Mouse (Mus musculus) olfactory bulb, adult 2 months (tissue): ENCODE results near the gene Rbms1. TPM values are rescaled to one million over a fixed set of nuclear protein-coding genes. Genes with fewer than 3 reads are reported as not detected.

Experiments
- H3K27ac ChIP-seq: fragments of 200-500 bp; 2 replicates; pipeline ENCODE4 v1.5.1; 2012; ENCODE audit warnings: low read depth, low read length; ENCODE audit not compliant: insufficient read depth
- H3K4me1 ChIP-seq: fragments of 200-500 bp; 2 replicates; pipeline ENCODE4 v1.6.1; 2012; ENCODE audit warnings: low read length; ENCODE audit not compliant: control insufficient read depth, insufficient read depth
- H3K4me3 ChIP-seq: fragments of 200-500 bp; 2 replicates; pipeline ENCODE4 v1.5.1; 2012; ENCODE audit warnings: mild to moderate bottlenecking, low read depth, low read length, moderate library complexity; ENCODE audit not compliant: insufficient read depth
- CTCF ChIP-seq: fragments of 200-500 bp; IDR thresholded peaks from 2 replicates; pipeline ENCODE4 v1.5.1; 2012; ENCODE audit warnings: low read depth, mild to moderate bottlenecking, low read length, moderate library complexity; ENCODE audit not compliant: insufficient read depth
- POLR2A ChIP-seq: fragments of 200-500 bp; IDR thresholded peaks from 2 replicates; pipeline ENCODE4 v1.6.1; 2012; ENCODE audit warnings: mild to moderate bottlenecking, low read depth, low read length, moderate library complexity; ENCODE audit not compliant: insufficient read depth
- WGBS: fragments of 180-500 bp; shearing (Covaris S2); methylation state at CpG from one replicate; pipeline ENCODE4 v1.1.7; 2018; 5-methylcytosine and 5-hydroxymethylcytosine counted together
- polyA plus RNA-seq: library from polyadenylated mRNA; stranded (reverse); fragments of >200 nt; gene quantifications from 2 replicates; pipeline ENCODE4 v1.2.4, GENCODE M21; 2012; ENCODE audit warnings: low replicate concordance; ENCODE audit not compliant: missing spikeins, insufficient read depth, insufficient read length

The Rbms1 gene
- polyA plus RNA-seq, 1 experiment: not detected

- 86% methylated on average over 10 of the region's 10 CpGs for WGBS
- TF ChIP-seq POLR2A (no peak), CTCF (no peak)
- Histone ChIP-seq H3K4me3 (no peak overlapping the region), H3K4me1 (no peaks in the 10 kb centered on the region), H3K27ac (no peak overlapping the region)
These were observed 134.0 kb downstream of the Rbms1 start for GRCm38 (mm10) chr2:60828908-60829462.

GRCm38 (mm10) chr2:60827152-60827428 is 135.9 kb downstream of the Rbms1 start:
- TF ChIP-seq CTCF (no peak), POLR2A (no peak)
- Histone ChIP-seq H3K4me3 (no peak overlapping the region), H3K27ac (no peak overlapping the region), H3K4me1 (no peaks in the 10 kb centered on the region)
- WGBS: 88% methylated on average over 5 of the region's 5 CpGs

GRCm38 (mm10) chr2:60826406-60827151 is 136.4 kb downstream of the Rbms1 start:
- no peaks in the 10 kb centered on the region for H3K4me1 ChIP-seq
- H3K4me3 ChIP-seq: no peak overlapping the region
- H3K27ac ChIP-seq: no peak overlapping the region
- TF ChIP-seq CTCF (no peak), POLR2A (no peak)
- WGBS: 87% methylated on average over 11 of the region's 11 CpGs

- TF ChIP-seq POLR2A (no peak), CTCF (no peak)
- H3K4me1 ChIP-seq: no peaks in the 10 kb centered on the region
- no peak overlapping the region for H3K27ac ChIP-seq
- H3K4me3 ChIP-seq: no peak overlapping the region
- WGBS: 77% methylated on average over 4 of the region's 4 CpGs
These were observed 137.3 kb downstream of the Rbms1 start for GRCm38 (mm10) chr2:60825690-60826089.

- no peak overlapping the region for H3K27ac ChIP-seq
- H3K4me3 ChIP-seq: no peak overlapping the region
- WGBS: 95% methylated on average over 3 of the region's 3 CpGs
- 0 out of 2 replicates have a peak, but pooled peaks cover 2% of the 10 kb centered on the region for H3K4me1 ChIP-seq
- TF ChIP-seq POLR2A (no peak), CTCF (no peak)
These were observed 141.4 kb downstream of the Rbms1 start for GRCm38 (mm10) chr2:60821635-60822034.

- 56% methylated on average over 2 of the region's 2 CpGs for WGBS
- no peak for TF ChIP-seq POLR2A
- TF ChIP-seq CTCF: no peak
- Histone ChIP-seq H3K4me3 (no peak overlapping the region), H3K27ac (no peak overlapping the region), H3K4me1 (0 out of 2 replicates have a peak, but pooled peaks cover 2% of the 10 kb centered on the region)
These were observed 144.4 kb downstream of the Rbms1 start for GRCm38 (mm10) chr2:60818632-60819031.

- Histone ChIP-seq H3K4me3 (no peak overlapping the region), H3K4me1 (0 out of 2 replicates have a peak, but pooled peaks cover 2% of the 10 kb centered on the region), H3K27ac (no peak overlapping the region)
- 92% methylated on average over 2 of the region's 2 CpGs for WGBS
- TF ChIP-seq CTCF (no peak), POLR2A (no peak)
These were observed 146.7 kb downstream of the Rbms1 start for GRCm38 (mm10) chr2:60816307-60816706.

GRCm38 (mm10) chr2:60814788-60815187 is 148.2 kb downstream of the Rbms1 start:
- 0 out of 2 replicates have a peak, but pooled peaks cover 2% of the 10 kb centered on the region for H3K4me1 ChIP-seq
- WGBS: 73% methylated on average over 6 of the region's 6 CpGs
- H3K27ac ChIP-seq: no peak overlapping the region
- TF ChIP-seq CTCF: no peak
- no peak for TF ChIP-seq POLR2A
- H3K4me3 ChIP-seq: no peak overlapping the region

GRCm38 (mm10) chr2:60812949-60813348 is 150.0 kb downstream of the Rbms1 start:
- no peaks in the 10 kb centered on the region for H3K4me1 ChIP-seq
- H3K4me3 ChIP-seq: no peak overlapping the region
- TF ChIP-seq POLR2A: no peak
- no peak for TF ChIP-seq CTCF
- 82% methylated on average over 12 of the region's 12 CpGs for WGBS
- no peak overlapping the region for H3K27ac ChIP-seq
